Mouse (Mus musculus) neural tube, embryonic 11.5 days (tissue): ENCODE results near the gene Tnfrsf19. TPM values are rescaled to one million over a fixed set of nuclear protein-coding genes. Genes with fewer than 3 reads are reported as not detected.

Source experiments
- ATAC-seq: fragments of 200-750 bp; cut with Nextera tagmentation; 2 replicates; pipeline ENCODE4 v1.8.0; 2017; ENCODE audit warnings: moderate number of reproducible peaks, mild to moderate bottlenecking, moderate TSS enrichment, moderate library complexity; ENCODE audit not compliant: insufficient read depth, low FRiP score, low TSS enrichment
- DNase-seq: peaks from one replicate; pipeline ENCODE4 v3.0.0-alpha.2; 2015; ENCODE audit warnings: low spot score
- H3K27ac ChIP-seq: fragments of 300-500 bp; sonication (generic); 2 replicates; pipeline ENCODE4 v1.5.1; 2014; ENCODE audit warnings: low read depth, mild to moderate bottlenecking, low read length
- H3K27me3 ChIP-seq: fragments of 300-500 bp; sonication (generic); 2 replicates; pipeline ENCODE4 v1.6.1; 2014; ENCODE audit warnings: mild to moderate bottlenecking, low read length, mixed read lengths; ENCODE audit not compliant: control insufficient read depth, insufficient read depth
- H3K36me3 ChIP-seq: fragments of 300-500 bp; sonication (generic); 2 replicates; pipeline ENCODE4 v1.6.1; 2014; ENCODE audit warnings: mild to moderate bottlenecking, low read length, moderate library complexity, mixed read lengths; ENCODE audit not compliant: control insufficient read depth, insufficient read depth
- H3K4me1 ChIP-seq: fragments of 300-500 bp; sonication (generic); 2 replicates; pipeline ENCODE4 v1.6.1; 2014; ENCODE audit warnings: low read length, mixed read lengths; ENCODE audit not compliant: control insufficient read depth, insufficient read depth
- H3K4me2 ChIP-seq: fragments of 300-500 bp; sonication (generic); 2 replicates; pipeline ENCODE4 v1.6.1; 2014; ENCODE audit warnings: low read depth, mild to moderate bottlenecking, moderate library complexity
- H3K4me3 ChIP-seq: fragments of 300-500 bp; sonication (generic); 2 replicates; pipeline ENCODE4 v1.5.1; 2014; ENCODE audit warnings: low read depth, low read length
- H3K9ac ChIP-seq: fragments of 300-500 bp; sonication (generic); 2 replicates; pipeline ENCODE4 v1.6.1; 2014; ENCODE audit warnings: mild to moderate bottlenecking, low read length
- H3K9me3 ChIP-seq: fragments of 300-500 bp; sonication (generic); 2 replicates; pipeline ENCODE4 v1.6.1; 2016; ENCODE audit warnings: low read length; ENCODE audit not compliant: control insufficient read depth
- WGBS: fragments of 180-500 bp; shearing (Covaris S2); extraction: QIAGEN DNeasy Blood & Tissue Kit; methylation state at CpG from one replicate; pipeline ENCODE4 v1.1.7; 2014; 5-methylcytosine and 5-hydroxymethylcytosine counted together
- polyA plus RNA-seq: library from polyadenylated mRNA; unstranded; fragments of >200 nt; fragmentation: Nextera tagmentation; extraction: Ambion mirVana; gene quantifications from 2 replicates; pipeline ENCODE4 v1.2.1, GENCODE M21; 2014

Gene Tnfrsf19
- polyA plus RNA-seq, 1 experiment from 2014 or later = 53.8 TPM

GRCm38 (mm10) chr14:61038082-61038472 is 8.2 kb downstream of the Tnfrsf19 start:
- ATAC-seq (no peak; the same call in none of the 2 replicates), DNase-seq (no peak)
- Histone ChIP-seq H3K27me3 (no peaks in the 10 kb centered on the region), H3K4me3 (peak overlapping the region; percentile 58), H3K27ac (no peak overlapping the region), H3K4me2 (peak overlapping the region; percentile 82), H3K9me3 (no peaks in the 10 kb centered on the region), H3K9ac (no peak overlapping the region), H3K4me1 (peaks cover 6% of the 10 kb centered on the region; the same call in 1 of the 2 replicates), H3K36me3 (no peaks in the 10 kb centered on the region)
- 19% methylated on average over 8 of the region's 8 CpGs for WGBS

GRCm38 (mm10) chr14:61037321-61038081 is 8.8 kb downstream of the Tnfrsf19 start:
- ATAC-seq = peak; percentile 92
- WGBS = under 1% methylated on average over 39 of the region's 40 CpGs

GRCm38 (mm10) chr14:61030366-61030765 is 15.9 kb downstream of the Tnfrsf19 start:
- H3K9ac ChIP-seq = no peak overlapping the region
- no peaks in the 10 kb centered on the region for H3K9me3 ChIP-seq
- no peaks in the 10 kb centered on the region for H3K36me3 ChIP-seq
- no peaks in the 10 kb centered on the region for H3K27me3 ChIP-seq
- no peak overlapping the region for H3K27ac ChIP-seq
- H3K4me3 ChIP-seq = no peak overlapping the region
- no peak for DNase-seq
- no peak for ATAC-seq
- H3K4me1 ChIP-seq = no peaks in the 10 kb centered on the region
- WGBS = 93% methylated on average over 6 of the region's 6 CpGs
- H3K4me2 ChIP-seq = no peak overlapping the region

More at GRCm38 (mm10) chr14:61037321-61038081, 8.8 kb downstream of the Tnfrsf19 start:
- no peaks in the 10 kb centered on the region for H3K9me3 ChIP-seq
- no peaks in the 10 kb centered on the region for H3K36me3 ChIP-seq
- peak overlapping the region; percentile 58 for H3K9ac ChIP-seq
- peak overlapping the region; percentile 82 for H3K4me2 ChIP-seq
- H3K4me1 ChIP-seq = peaks cover 6% of the 10 kb centered on the region; the same call in 1 of the 2 replicates
- DNase-seq = peak; percentile 81
- H3K27me3 ChIP-seq = no peaks in the 10 kb centered on the region
- no peak overlapping the region for H3K27ac ChIP-seq
- H3K4me3 ChIP-seq = peak overlapping the region; percentile 58

GRCm38 (mm10) chr14:61024006-61024405 is 22.3 kb downstream of the Tnfrsf19 start:
- no peak overlapping the region for H3K4me3 ChIP-seq
- DNase-seq (no peak), ATAC-seq (no peak)
- no peak overlapping the region for H3K27ac ChIP-seq
- H3K36me3 ChIP-seq = no peaks in the 10 kb centered on the region
- no peaks in the 10 kb centered on the region for H3K4me1 ChIP-seq
- H3K9me3 ChIP-seq = no peaks in the 10 kb centered on the region
- H3K9ac ChIP-seq = no peak overlapping the region
- H3K4me2 ChIP-seq = no peak overlapping the region
- H3K27me3 ChIP-seq = no peaks in the 10 kb centered on the region
- 91% methylated on average over 7 of the region's 7 CpGs for WGBS

- Histone ChIP-seq H3K9ac (no peak overlapping the region), H3K36me3 (no peaks in the 10 kb centered on the region), H3K4me3 (no peak overlapping the region), H3K4me2 (no peak overlapping the region), H3K27me3 (no peaks in the 10 kb centered on the region), H3K27ac (no peak overlapping the region), H3K9me3 (no peaks in the 10 kb centered on the region), H3K4me1 (no peaks in the 10 kb centered on the region)
- 68% methylated on average over 1 of the region's 1 CpGs for WGBS
- ATAC-seq (no peak), DNase-seq (no peak)
Observed at GRCm38 (mm10) chr14:61022383-61022782, 23.9 kb downstream of the Tnfrsf19 start.

GRCm38 (mm10) chr14:61020968-61021367 is 25.3 kb downstream of the Tnfrsf19 start:
- WGBS = 52% methylated on average over 2 of the region's 2 CpGs

GRCm38 (mm10) chr14:61019880-61020279 is 26.4 kb downstream of the Tnfrsf19 start:
- Histone ChIP-seq H3K4me1 (no peaks in the 10 kb centered on the region; the same call in 1 of the 2 replicates), H3K4me2 (no peak overlapping the region), H3K9me3 (no peaks in the 10 kb centered on the region), H3K4me3 (no peak overlapping the region), H3K36me3 (no peaks in the 10 kb centered on the region), H3K9ac (no peak overlapping the region), H3K27me3 (no peaks in the 10 kb centered on the region), H3K27ac (no peak overlapping the region)
- DNase-seq = no peak
- 85% methylated on average over 1 of the region's 1 CpGs for WGBS
- no peak for ATAC-seq

More at GRCm38 (mm10) chr14:61020968-61021367, 25.3 kb downstream of the Tnfrsf19 start:
- no peak overlapping the region for H3K4me2 ChIP-seq
- no peak overlapping the region for H3K4me3 ChIP-seq
- H3K27me3 ChIP-seq = no peaks in the 10 kb centered on the region
- no peak overlapping the region for H3K27ac ChIP-seq
- ATAC-seq (no peak), DNase-seq (no peak)
- H3K4me1 ChIP-seq = no peaks in the 10 kb centered on the region
- no peak overlapping the region for H3K9ac ChIP-seq
- no peaks in the 10 kb centered on the region for H3K36me3 ChIP-seq
- H3K9me3 ChIP-seq = no peaks in the 10 kb centered on the region

- H3K36me3 ChIP-seq = no peaks in the 10 kb centered on the region
- H3K27me3 ChIP-seq = no peaks in the 10 kb centered on the region
- no peak overlapping the region for H3K4me3 ChIP-seq
- ATAC-seq (no peak), DNase-seq (no peak)
- no peak overlapping the region for H3K27ac ChIP-seq
- no peaks in the 10 kb centered on the region; the same call in 1 of the 2 replicates for H3K4me1 ChIP-seq
- H3K4me2 ChIP-seq = no peak overlapping the region
- 80% methylated on average over 15 of the region's 15 CpGs for WGBS
- no peak overlapping the region for H3K9ac ChIP-seq
- no peaks in the 10 kb centered on the region for H3K9me3 ChIP-seq
Observed at GRCm38 (mm10) chr14:61014544-61014943, 31.7 kb downstream of the Tnfrsf19 start.

- H3K27ac ChIP-seq = peak overlapping the region; percentile 24
- ATAC-seq (peak; percentile 38; the same call in 1 of the 2 replicates), DNase-seq (peak; percentile 83)
- H3K9me3 ChIP-seq = no peaks in the 10 kb centered on the region
- no peaks in the 10 kb centered on the region; the same call in 1 of the 2 replicates for H3K4me1 ChIP-seq
- no peaks in the 10 kb centered on the region for H3K36me3 ChIP-seq
- H3K4me3 ChIP-seq = peak overlapping the region; percentile 10
- H3K4me2 ChIP-seq = peak overlapping the region; percentile 35
- under 1% methylated on average over 17 of the region's 17 CpGs for WGBS
- peak overlapping the region; percentile 23 for H3K9ac ChIP-seq
- no peaks in the 10 kb centered on the region for H3K27me3 ChIP-seq
Observed at GRCm38 (mm10) chr14:61012397-61012931, 33.8 kb downstream of the Tnfrsf19 start.
